Mouse (Mus musculus) heart, adult 2 months (tissue): ENCODE results near the gene Eddm3b.
"Not testable (repeated sequence)": the region's sequence is repeated elsewhere in the genome, so short reads cannot be mapped to it uniquely, and the experiment has no call there.

Experiments used
- CTCF ChIP-seq: fragments of 200-600 bp; IDR thresholded peaks from 2 replicates; pipeline ENCODE4 v1.8.1; 2022; ENCODE audit warnings: antibody characterized with exemption, mild to moderate bottlenecking, moderate library complexity
- EP300 ChIP-seq: fragments of 200-500 bp; IDR thresholded peaks from 2 replicates; pipeline ENCODE4 v1.6.1; 2011; ENCODE audit warnings: low read depth, low read length, control low read depth; ENCODE audit not compliant: insufficient read depth
- POLR2A ChIP-seq: fragments of 200-500 bp; IDR thresholded peaks from 2 replicates; pipeline ENCODE4 v1.6.1; 2011; ENCODE audit warnings: mild to moderate bottlenecking, low read depth, low read length, control low read depth; ENCODE audit not compliant: insufficient read depth

GRCm38 (mm10) chr14:51163323-51163722, 49.1 kb downstream of the Eddm3b start:
- not testable (repeated sequence) for TF ChIP-seq EP300, CTCF, POLR2A
